Mouse (Mus musculus): Measurements from ENCODE around the gene Tex14.
A peak's percentile ranks its signal among the peaks of the same experiment; 100 is the strongest.

The Tex14 gene

GRCm38 (mm10) chr11:87592713-87593598 is 188.1 kb downstream of the Tex14 start:
- DNase-seq (ENCODE audit: inconsistent ontology term), result no peak

- peak; percentile 94 for DNase-seq (ENCODE audit: inconsistent ontology term)
Observed at GRCm38 (mm10) chr11:87595327-87595841, 190.5 kb downstream of the Tex14 start.

GRCm38 (mm10) chr11:87595976-87596375 is 191.1 kb downstream of the Tex14 start:
- DNase-seq (ENCODE audit: inconsistent ontology term), result no peak

- DNase-seq (ENCODE audit: inconsistent ontology term), result no peak
Observed at GRCm38 (mm10) chr11:87596492-87596891, 191.6 kb downstream of the Tex14 start.

GRCm38 (mm10) chr11:87597061-87597460 is 192.2 kb downstream of the Tex14 start:
- no peak for DNase-seq (ENCODE audit: inconsistent ontology term)

GRCm38 (mm10) chr11:87599395-87600089 is 194.7 kb downstream of the Tex14 start:
- DNase-seq (ENCODE audit: inconsistent ontology term), result no peak

- DNase-seq (ENCODE audit: inconsistent ontology term), result no peak
Observed at GRCm38 (mm10) chr11:87600322-87600853, 195.5 kb downstream of the Tex14 start.

- no peak for DNase-seq (ENCODE audit: inconsistent ontology term)
Observed at GRCm38 (mm10) chr11:87602234-87602633, 197.4 kb downstream of the Tex14 start.

GRCm38 (mm10) chr11:87603571-87603970 is 198.7 kb downstream of the Tex14 start:
- no peak for DNase-seq (ENCODE audit: inconsistent ontology term)
